Mouse (Mus musculus) limb, embryonic 11.5 days (tissue): ENCODE measurements at regions not wholly inside any gene's neighbourhood (a gene's known extent, or its start where the extent isn't known, plus 50 kb on each side); places are given as distances from the start of the nearest gene placed in this dataset.
A peak's percentile ranks its signal among the peaks of the same experiment; 100 is the strongest.
"Not testable (repeated sequence)": the region's sequence is repeated elsewhere in the genome, so short reads cannot be mapped to it uniquely, and the experiment has no call there.

Experiments used
- ATAC-seq: fragments of 200-750 bp; cut with Nextera tagmentation; 2 replicates; pipeline ENCODE4 v1.8.0; 2017; ENCODE audit warnings: low read depth; ENCODE audit not compliant: insufficient number of reproducible peaks, low FRiP score, low TSS enrichment
- DNase-seq: peaks from one replicate; pipeline ENCODE4 v3.0.0-alpha.2; 2015; ENCODE audit warnings: low spot score
- H3K27ac ChIP-seq: fragments of 300-500 bp; sonication (generic); replicated peaks from 2 replicates; pipeline ENCODE4 v1.5.1; 2014; ENCODE audit warnings: low read depth, mild to moderate bottlenecking, low read length
- H3K27me3 ChIP-seq: fragments of 300-500 bp; sonication (generic); 2 replicates; pipeline ENCODE4 v1.6.1; 2014; ENCODE audit warnings: mild to moderate bottlenecking, low read length, mixed read lengths; ENCODE audit not compliant: control insufficient read depth, insufficient read depth
- H3K36me3 ChIP-seq: fragments of 300-500 bp; sonication (generic); 2 replicates; pipeline ENCODE4 v1.6.1; 2014; ENCODE audit warnings: mild to moderate bottlenecking, low read length, moderate library complexity, mixed read lengths; ENCODE audit not compliant: control insufficient read depth, insufficient read depth
- H3K4me1 ChIP-seq: fragments of 300-500 bp; sonication (generic); 2 replicates; pipeline ENCODE4 v1.6.1; 2014; ENCODE audit warnings: low read length, mixed read lengths; ENCODE audit not compliant: control insufficient read depth, insufficient read depth
- H3K4me2 ChIP-seq: fragments of 300-500 bp; sonication (generic); 2 replicates; pipeline ENCODE4 v1.6.1; 2014; ENCODE audit warnings: low read depth, mild to moderate bottlenecking, moderate library complexity; ENCODE audit not compliant: severe bottlenecking
- H3K4me3 ChIP-seq: fragments of 300-500 bp; sonication (generic); 2 replicates; pipeline ENCODE4 v1.5.1; 2014; ENCODE audit warnings: low read depth, low read length
- H3K9ac ChIP-seq: fragments of 300-500 bp; sonication (generic); 2 replicates; pipeline ENCODE4 v1.6.1; 2014; ENCODE audit warnings: mild to moderate bottlenecking, low read length
- H3K9me3 ChIP-seq: fragments of 300-500 bp; sonication (generic); 2 replicates; pipeline ENCODE4 v1.6.1; 2016; ENCODE audit warnings: low read length; ENCODE audit not compliant: control insufficient read depth
- WGBS: fragments of 180-500 bp; shearing (Covaris S2); extraction: QIAGEN DNeasy Blood & Tissue Kit; methylation state at CpG from one replicate; pipeline ENCODE4 v1.1.7; 2014; 5-methylcytosine and 5-hydroxymethylcytosine counted together

DNA sequence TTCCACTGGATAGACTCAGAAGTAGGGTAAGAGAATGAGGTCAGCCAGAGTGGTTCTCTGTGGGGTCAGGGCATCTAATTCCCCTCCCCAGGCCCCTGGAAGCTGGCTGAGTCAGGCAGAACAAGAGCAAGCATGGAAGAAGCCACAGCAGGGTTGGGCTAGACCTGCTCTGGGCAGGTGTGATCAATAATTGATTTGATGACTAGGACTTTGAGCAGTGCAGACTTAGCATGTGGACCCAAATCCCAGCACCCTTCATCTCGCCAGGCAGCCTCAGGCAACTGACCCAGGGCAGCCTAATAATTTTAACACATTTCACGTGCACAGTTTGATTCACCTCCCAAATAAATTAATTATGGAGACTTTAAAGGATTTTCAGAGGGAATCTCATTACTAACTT lies 67.2 kb downstream of the Qdpr start:
- Histone ChIP-seq H3K4me2 (no peak overlapping the region), H3K4me3 (no peak overlapping the region), H3K27me3 (no peaks in the 10 kb centered on the region), H3K4me1 (no peaks in the 10 kb centered on the region), H3K27ac (no peak overlapping the region), H3K36me3 (no peaks in the 10 kb centered on the region), H3K9ac (no peak overlapping the region), H3K9me3 (no peaks in the 10 kb centered on the region)
- DNase-seq (no peak), ATAC-seq (no peak)
- 64% methylated on average over 2 of the region's 2 CpGs for WGBS

GRCm38 (mm10) chr5:45378486-45378885 lies 71.5 kb downstream of the Qdpr start:
- Histone ChIP-seq H3K4me2 (no peak overlapping the region), H3K9me3 (no peaks in the 10 kb centered on the region), H3K36me3 (no peaks in the 10 kb centered on the region), H3K4me3 (no peak overlapping the region), H3K9ac (no peak overlapping the region), H3K4me1 (no peaks in the 10 kb centered on the region), H3K27me3 (no peaks in the 10 kb centered on the region), H3K27ac (no peak overlapping the region)
- no peak for DNase-seq
- 14% methylated on average over 2 of the region's 2 CpGs for WGBS
- ATAC-seq, result no peak

- Histone ChIP-seq H3K4me3 (no peak overlapping the region), H3K4me2 (no peak overlapping the region), H3K9ac (no peak overlapping the region), H3K27me3 (no peaks in the 10 kb centered on the region), H3K9me3 (no peaks in the 10 kb centered on the region), H3K36me3 (no peaks in the 10 kb centered on the region), H3K27ac (no peak overlapping the region), H3K4me1 (no peaks in the 10 kb centered on the region)
- no peak for ATAC-seq
- 84% methylated on average over 2 of the region's 2 CpGs for WGBS
- no peak for DNase-seq
Observed at GRCm38 (mm10) chr5:45373069-45373468, 77.0 kb downstream of the Qdpr start.

- H3K4me3 ChIP-seq, result no peak overlapping the region
- DNase-seq, result peak; percentile 33
Observed at GRCm38 (mm10) chr5:45368451-45368850, 81.6 kb downstream of the Qdpr start.

GRCm38 (mm10) chr5:45360189-45360588 lies 89.8 kb downstream of the Qdpr start:
- Histone ChIP-seq H3K36me3 (no peaks in the 10 kb centered on the region), H3K4me3 (no peak overlapping the region), H3K27ac (no peak overlapping the region), H3K9me3 (no peaks in the 10 kb centered on the region), H3K4me1 (no peaks in the 10 kb centered on the region), H3K27me3 (no peaks in the 10 kb centered on the region), H3K4me2 (no peak overlapping the region), H3K9ac (no peak overlapping the region)
- no peak for ATAC-seq
- DNase-seq, result no peak

More at GRCm38 (mm10) chr5:45368451-45368850, 81.6 kb downstream of the Qdpr start:
- Histone ChIP-seq H3K27ac (no peak overlapping the region), H3K27me3 (no peaks in the 10 kb centered on the region), H3K9me3 (no peaks in the 10 kb centered on the region), H3K36me3 (no peaks in the 10 kb centered on the region), H3K9ac (no peak overlapping the region), H3K4me2 (no peak overlapping the region), H3K4me1 (no peaks in the 10 kb centered on the region)
- 44% methylated on average over 6 of the region's 6 CpGs for WGBS
- no peak for ATAC-seq

- no peaks in the 10 kb centered on the region for H3K27me3 ChIP-seq
- DNase-seq (no peak), ATAC-seq (no peak)
- no peak overlapping the region for H3K4me2 ChIP-seq
- H3K9ac ChIP-seq, result no peak overlapping the region
- no peak overlapping the region for H3K4me3 ChIP-seq
- no peaks in the 10 kb centered on the region for H3K9me3 ChIP-seq
- H3K36me3 ChIP-seq, result no peaks in the 10 kb centered on the region
- H3K27ac ChIP-seq, result no peak overlapping the region
- WGBS, result 79% methylated on average over 3 of the region's 3 CpGs
- no peaks in the 10 kb centered on the region for H3K4me1 ChIP-seq
Observed at GRCm38 (mm10) chr5:45340411-45340810, 109.6 kb downstream of the Qdpr start.

- ATAC-seq, result no peak
Observed at GRCm38 (mm10) chr5:45336801-45337200, 113.2 kb downstream of the Qdpr start.

GRCm38 (mm10) chr5:45324468-45324867 lies 125.6 kb downstream of the Qdpr start:
- H3K4me2 ChIP-seq, H3K36me3 ChIP-seq, H3K9me3 ChIP-seq, ATAC-seq, DNase-seq, H3K4me1 ChIP-seq, H3K4me3 ChIP-seq, H3K27me3 ChIP-seq, H3K27ac ChIP-seq, H3K9ac ChIP-seq: not testable (repeated sequence)
- 68% methylated on average over 2 of the region's 2 CpGs for WGBS

More at GRCm38 (mm10) chr5:45336801-45337200, 113.2 kb downstream of the Qdpr start:
- no peak for DNase-seq
- no peak overlapping the region for H3K27ac ChIP-seq
- 70% methylated on average over 2 of the region's 2 CpGs for WGBS
- no peak overlapping the region for H3K4me3 ChIP-seq
- H3K9me3 ChIP-seq, result no peaks in the 10 kb centered on the region
- H3K36me3 ChIP-seq, result no peaks in the 10 kb centered on the region
- no peak overlapping the region for H3K4me2 ChIP-seq
- H3K4me1 ChIP-seq, result no peaks in the 10 kb centered on the region
- no peaks in the 10 kb centered on the region for H3K27me3 ChIP-seq
- no peak overlapping the region for H3K9ac ChIP-seq

DNA sequence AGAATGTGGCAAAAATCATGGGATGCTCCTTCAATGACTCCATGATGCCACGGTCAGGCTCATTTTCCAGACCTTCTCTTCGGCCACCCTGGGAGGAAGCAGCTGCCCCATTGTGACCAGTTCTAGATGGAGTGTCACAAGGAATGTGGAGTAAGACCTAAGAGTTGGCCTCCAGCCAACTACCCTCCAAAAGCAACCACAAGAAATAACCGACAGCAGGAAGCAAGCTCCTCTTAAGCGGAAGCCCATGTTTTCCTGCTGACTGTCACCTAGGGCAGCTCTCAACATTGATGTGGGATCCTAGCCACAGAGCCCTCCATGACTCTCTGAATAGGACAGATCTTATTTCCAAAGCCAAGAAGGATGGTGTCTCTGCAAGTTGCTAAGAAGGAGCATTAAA lies 126.5 kb downstream of the Qdpr start:
- Histone ChIP-seq H3K4me1 (no peaks in the 10 kb centered on the region), H3K36me3 (no peaks in the 10 kb centered on the region), H3K4me3 (no peak overlapping the region), H3K4me2 (no peak overlapping the region), H3K9ac (no peak overlapping the region), H3K9me3 (no peaks in the 10 kb centered on the region), H3K27ac (no peak overlapping the region), H3K27me3 (no peaks in the 10 kb centered on the region)
- no peak for DNase-seq
- WGBS, result 89% methylated on average over 4 of the region's 4 CpGs
- ATAC-seq, result no peak
